Mouse (Mus musculus): ENCODE measurements at regions not wholly inside any gene's neighbourhood (a gene's known extent, or its start where the extent isn't known, plus 50 kb on each side); places are given as distances from the start of the nearest gene placed in this dataset.
A peak's percentile ranks its signal among the peaks of the same experiment; 100 is the strongest.

DNA sequence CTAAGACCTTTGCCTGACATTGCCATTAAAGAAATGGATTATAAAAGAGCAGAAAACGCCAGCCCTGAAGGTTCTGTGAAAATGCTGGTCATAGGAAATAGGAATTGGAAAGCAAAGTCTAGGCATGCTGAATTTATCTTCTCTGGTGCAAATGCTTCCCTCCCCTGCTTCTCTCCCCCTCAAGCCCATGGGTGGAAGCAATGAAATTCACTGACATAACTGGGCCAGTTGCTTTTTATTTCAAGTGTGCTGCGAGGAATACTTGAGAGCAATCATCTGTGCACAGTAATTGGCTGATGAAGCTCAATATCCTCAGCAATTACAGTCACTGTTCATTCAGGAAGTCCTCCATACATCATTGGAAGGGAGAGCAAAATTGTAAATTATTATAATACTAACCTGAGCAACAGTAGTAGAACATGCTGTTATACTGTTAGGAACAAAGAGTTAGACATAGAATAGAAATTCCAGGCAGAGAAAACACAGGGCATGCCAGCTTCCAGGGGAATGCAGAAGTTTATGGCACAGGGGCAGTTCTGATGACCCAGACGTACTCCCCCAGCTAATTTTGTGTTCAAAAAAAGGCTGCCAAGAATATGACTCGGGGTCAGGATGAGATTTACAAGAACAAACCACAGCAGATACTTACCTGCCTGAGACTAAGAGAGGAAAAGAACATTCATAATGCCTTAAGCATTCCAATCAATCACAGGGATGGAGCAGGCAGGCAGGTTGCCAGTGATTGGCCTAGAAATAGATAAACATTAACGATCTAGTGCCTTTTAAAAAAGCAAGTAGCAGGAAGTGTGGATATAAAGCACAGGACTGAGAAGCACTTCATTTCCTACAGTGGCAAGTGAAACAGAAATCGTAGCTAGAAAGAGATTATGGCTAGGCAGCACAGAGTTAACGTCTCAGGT is 325.1 kb downstream of the Serpinb8 start:
- peak; percentile 58 for DNase-seq

DNA sequence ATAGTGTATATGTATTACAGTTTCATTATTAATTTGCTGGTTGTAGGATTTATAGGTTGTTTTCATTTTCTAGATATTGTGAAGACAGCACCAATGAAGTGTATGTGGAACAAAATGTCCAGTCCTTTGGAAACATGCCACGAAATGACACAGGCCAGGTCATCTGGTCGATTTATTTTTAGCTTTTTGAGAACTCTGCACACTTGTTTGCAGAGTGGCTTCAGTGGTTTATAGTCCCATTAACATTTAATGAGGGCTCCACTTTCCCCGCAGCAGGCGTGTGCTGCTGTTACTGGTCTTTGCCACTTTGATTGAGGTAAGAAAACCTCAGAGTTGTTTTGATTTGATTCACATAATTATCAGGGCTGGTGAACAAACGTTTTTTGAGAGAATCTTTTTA is 327.2 kb downstream of the Serpinb8 start:
- DNase-seq, result peak; percentile 27

- DNase-seq, result no peak
These were observed 351.9 kb downstream of the Serpinb8 start for GRCm38 (mm10) chr1:107941601-107942270.

- DNase-seq, result no peak
These were observed 356.6 kb downstream of the Serpinb8 start for GRCm38 (mm10) chr1:107946204-107946939.

- DNase-seq, result no peak
These were observed 360.6 kb downstream of the Serpinb8 start for GRCm38 (mm10) chr1:107950396-107950795.

DNA sequence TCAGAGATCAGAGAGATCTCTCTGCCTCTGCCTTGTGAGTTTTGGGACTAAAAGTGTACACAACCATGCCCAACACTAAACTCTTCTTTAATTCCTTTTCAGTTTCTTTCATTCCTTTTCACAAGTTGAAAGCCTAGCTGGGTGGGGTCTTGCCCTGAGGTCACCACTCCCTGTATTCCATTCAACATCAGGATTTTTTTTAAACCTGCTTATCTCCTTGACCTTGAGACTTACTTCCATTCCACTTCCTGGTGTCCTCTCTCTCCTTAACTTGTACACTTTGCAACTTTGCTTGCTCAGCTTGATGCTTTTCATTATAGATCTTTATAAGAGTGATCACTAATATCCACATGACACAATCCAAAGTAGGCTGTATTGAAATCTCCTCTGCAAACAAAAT is 371.2 kb downstream of the Serpinb8 start:
- DNase-seq, result no peak

GRCm38 (mm10) chr1:107975626-107976335 is 386.0 kb downstream of the Serpinb8 start:
- peak; percentile 6 for DNase-seq

DNA sequence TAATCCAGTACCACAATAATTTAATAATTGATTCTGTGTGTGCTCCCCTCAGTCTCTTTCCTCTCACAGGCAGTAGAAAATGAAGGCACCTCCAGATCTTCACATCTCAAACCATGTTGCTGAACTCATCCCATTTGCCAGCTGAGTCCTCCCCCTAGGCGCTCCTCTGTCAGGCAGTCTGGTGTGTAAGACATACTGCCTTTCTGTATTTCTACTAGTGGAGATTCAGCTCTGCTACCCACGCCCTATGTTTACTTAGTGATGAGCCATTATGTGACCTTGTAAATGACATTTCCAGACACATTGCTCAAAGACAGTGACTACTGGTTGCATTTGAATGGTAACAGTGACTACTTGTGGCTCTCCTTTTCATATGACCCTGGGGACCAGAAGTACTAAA is 387.9 kb downstream of the Serpinb8 start:
- no peak for DNase-seq

- peak; percentile 11 for DNase-seq
These were observed 388.6 kb downstream of the Serpinb8 start for GRCm38 (mm10) chr1:107978411-107978810.

- no peak for DNase-seq
These were observed 395.8 kb downstream of the Serpinb8 start for GRCm38 (mm10) chr1:107985646-107986045.

DNA sequence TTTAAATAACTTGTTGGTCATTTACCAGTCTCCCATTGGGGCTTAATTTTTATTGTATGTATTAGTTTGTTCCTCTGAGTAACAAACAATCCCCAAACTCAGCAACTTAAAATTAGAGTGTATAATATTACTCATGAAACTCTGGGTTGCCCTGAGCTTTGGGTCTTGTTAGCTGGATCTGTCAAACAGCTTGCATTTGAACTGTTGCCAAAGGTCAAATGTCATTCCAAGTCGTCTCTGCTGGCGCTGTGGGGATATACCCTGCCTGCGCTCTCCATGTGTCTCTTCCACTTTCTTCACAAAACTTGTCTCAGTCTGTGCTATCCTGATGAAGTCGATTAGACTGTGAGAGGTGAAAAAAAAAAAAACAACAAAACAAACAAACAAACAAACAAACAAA is 398.3 kb downstream of the Serpinb8 start:
- no peak for DNase-seq

- no peak for DNase-seq
These were observed 403.2 kb downstream of the Serpinb8 start for GRCm38 (mm10) chr1:107993013-107993412.

GRCm38 (mm10) chr1:108023721-108024353 is 434.0 kb downstream of the Serpinb8 start:
- peak; percentile 9 for DNase-seq

DNA sequence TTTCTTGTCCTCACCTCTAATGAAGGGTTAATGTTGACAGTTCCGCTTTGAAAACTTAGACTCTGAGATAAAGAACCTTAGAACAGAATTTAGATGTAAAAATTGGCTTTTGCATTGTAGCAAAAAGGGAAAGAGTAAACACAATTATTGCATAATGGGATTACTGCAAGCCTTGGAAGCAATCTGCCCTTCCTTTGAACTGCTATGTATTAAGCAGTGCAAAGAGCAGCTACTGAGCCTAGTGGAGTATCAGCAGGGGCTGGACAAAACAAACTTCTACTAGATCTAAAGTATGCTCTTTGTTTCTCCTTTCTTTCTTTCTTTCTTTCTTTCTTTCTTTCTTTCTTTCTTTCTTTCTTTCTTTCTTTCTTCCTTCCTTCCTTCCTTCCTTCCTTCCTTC is 434.9 kb downstream of the Serpinb8 start:
- no peak for DNase-seq

- no peak for DNase-seq
These were observed 436.7 kb downstream of the Serpinb8 start for GRCm38 (mm10) chr1:108026461-108026860.

DNA sequence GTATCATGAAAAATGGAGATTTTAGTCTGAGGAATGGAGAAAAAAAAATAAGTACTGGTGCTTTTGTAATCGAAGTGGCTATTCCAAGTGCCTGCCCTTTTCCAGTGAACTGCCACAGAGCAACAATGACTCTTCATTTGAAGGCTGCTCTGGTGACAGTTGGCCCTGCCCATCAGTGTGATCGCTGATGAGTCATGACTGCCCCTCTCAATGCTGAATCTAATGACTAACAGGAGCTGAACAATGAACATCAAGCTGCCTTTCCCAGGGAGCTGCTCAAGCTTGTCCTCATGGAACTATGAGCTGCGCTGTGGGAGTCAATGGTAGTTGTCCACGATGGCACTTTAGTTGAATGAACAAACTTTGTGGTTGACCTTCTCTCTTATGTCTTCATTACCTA is 456.4 kb downstream of the Serpinb8 start:
- peak; percentile 18 for DNase-seq

DNA sequence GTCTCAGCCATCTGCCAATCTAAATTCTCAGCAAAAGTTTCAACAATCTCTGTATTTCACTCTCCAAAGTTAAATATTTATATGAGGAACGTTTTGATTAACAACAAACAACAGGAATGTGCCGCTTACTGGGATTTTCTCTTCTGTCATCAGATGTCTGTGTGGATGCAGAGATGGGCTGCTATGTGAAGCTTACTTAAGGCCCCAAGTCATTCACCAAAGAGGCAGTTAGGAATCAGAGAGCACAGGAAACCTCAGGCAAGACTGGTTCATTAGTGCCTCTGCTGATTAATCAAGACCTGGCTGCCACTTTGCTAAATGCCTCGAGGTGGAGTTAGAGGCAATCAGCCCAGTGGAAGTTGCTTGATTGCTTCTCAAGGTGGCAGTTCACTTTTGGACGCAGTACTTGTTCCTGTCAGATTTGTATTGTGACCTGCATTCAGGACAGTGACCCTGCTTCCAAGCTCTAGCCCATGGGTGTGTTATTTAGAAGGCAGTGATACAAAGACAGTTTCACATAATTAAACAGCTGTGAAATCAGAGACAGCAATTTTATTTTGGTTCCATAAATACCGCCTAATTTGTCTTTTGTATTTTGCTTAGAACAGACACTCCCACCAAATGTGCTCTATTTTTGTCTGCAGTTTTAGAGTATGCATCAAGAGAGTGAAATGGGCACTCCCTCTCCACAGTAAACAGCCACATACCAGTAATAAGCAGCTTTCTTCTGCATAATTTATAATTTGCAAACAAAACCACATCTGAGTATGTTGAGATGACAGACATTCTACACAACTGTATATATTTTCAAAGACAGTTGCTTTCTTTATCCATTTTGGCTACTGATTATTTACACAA is 457.3 kb downstream of the Serpinb8 start:
- peak; percentile 58 for DNase-seq

GRCm38 (mm10) chr1:108094622-108095021 is 504.8 kb downstream of the Serpinb8 start:
- no peak for DNase-seq

- no peak for DNase-seq
These were observed 512.8 kb downstream of the Serpinb8 start for GRCm38 (mm10) chr1:108102607-108103006.

DNA sequence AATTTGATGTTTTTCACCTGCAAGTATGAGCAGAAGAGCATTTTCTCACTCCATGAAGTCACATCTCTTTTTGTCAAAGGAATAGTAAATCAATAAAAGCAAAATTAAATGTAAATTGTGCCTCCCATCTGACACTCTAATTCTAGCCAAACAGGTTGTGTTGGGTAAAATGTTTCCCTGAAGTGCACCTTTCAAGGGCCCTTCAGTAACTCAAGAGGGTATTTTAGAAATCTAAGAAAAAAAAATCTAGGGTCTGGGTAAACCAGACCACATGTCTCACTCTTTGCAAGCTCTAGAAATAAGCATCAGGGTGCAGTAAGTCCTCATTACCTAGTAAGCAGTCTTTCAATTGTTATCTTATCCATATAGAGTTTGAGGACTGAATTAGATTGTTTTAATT is 521.2 kb downstream of the Serpinb8 start:
- no peak for DNase-seq

- no peak for DNase-seq
These were observed 537.6 kb downstream of the Serpinb8 start for GRCm38 (mm10) chr1:108127393-108127792.

Data from retina, postnatal 1 day (tissue).